Mouse (Mus musculus) ES-Bruce4 (cell line): ENCODE measurements at regions not wholly inside any gene's neighbourhood (a gene's known extent, or its start where the extent isn't known, plus 50 kb on each side); places are given as distances from the start of the nearest gene placed in this dataset.

ENCODE experiments used
- CTCF ChIP-seq: IDR thresholded peaks from one replicate; pipeline ENCODE4 v1.8.1; 2011; ENCODE audit warnings: low read depth, low read length
- POLR2A ChIP-seq: IDR thresholded peaks from one replicate; pipeline ENCODE4 v1.8.1; 2011; ENCODE audit warnings: low read length; ENCODE audit not compliant: insufficient read depth

DNA sequence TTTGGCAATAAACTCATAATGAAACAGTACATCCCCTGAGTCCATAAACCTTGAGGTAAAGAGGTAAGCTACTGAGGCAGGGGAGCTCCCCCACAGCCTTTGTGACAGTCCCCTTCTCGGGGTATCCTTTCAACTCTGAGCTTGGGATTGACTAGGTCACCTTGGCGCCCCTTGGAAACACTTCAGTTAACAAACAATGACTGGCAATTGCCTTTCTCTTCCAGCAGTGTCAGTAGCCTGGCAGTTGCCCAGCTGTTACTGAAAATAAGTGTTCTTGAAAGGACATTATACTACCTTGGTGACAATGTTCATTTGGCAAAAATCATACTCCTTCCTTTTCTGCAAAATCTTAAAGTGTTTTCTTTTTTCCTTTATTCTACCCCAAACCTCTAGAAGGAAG is 162.8 kb downstream of the Zfp619 start:
- no peak for TF ChIP-seq CTCF
- TF ChIP-seq POLR2A = no peak
